Mouse (Mus musculus) limb, embryonic 15.5 days (tissue): Measurements from ENCODE around the gene Mid1. TPM values are rescaled to one million over a fixed set of nuclear protein-coding genes. Genes with fewer than 3 reads are reported as not detected.
"Not testable (repeated sequence)": the region's sequence is repeated elsewhere in the genome, so short reads cannot be mapped to it uniquely, and the experiment has no call there.

Source experiments
- ATAC-seq: fragments of 200-750 bp; cut with Nextera tagmentation; 2 replicates; pipeline ENCODE4 v1.8.0; 2017; ENCODE audit warnings: low read depth, moderate TSS enrichment; ENCODE audit not compliant: insufficient number of reproducible peaks, low FRiP score, low TSS enrichment
- H3K27ac ChIP-seq: fragments of 300-500 bp; sonication (generic); 2 replicates; pipeline ENCODE4 v1.5.1; 2015; ENCODE audit warnings: moderate library complexity, mild to moderate bottlenecking, inconsistent platforms
- H3K27me3 ChIP-seq: fragments of 300-500 bp; sonication (generic); 2 replicates; pipeline ENCODE4 v1.6.1; 2015; ENCODE audit warnings: inconsistent platforms
- H3K36me3 ChIP-seq: fragments of 300-500 bp; sonication (generic); 2 replicates; pipeline ENCODE4 v1.6.1; 2015; ENCODE audit warnings: inconsistent platforms
- H3K4me1 ChIP-seq: fragments of 300-500 bp; sonication (generic); 2 replicates; pipeline ENCODE4 v1.6.1; 2015; ENCODE audit warnings: inconsistent platforms
- H3K4me2 ChIP-seq: fragments of 300-500 bp; sonication (generic); 2 replicates; pipeline ENCODE4 v1.6.1; 2015; ENCODE audit warnings: mild to moderate bottlenecking, inconsistent platforms
- H3K4me3 ChIP-seq: fragments of 300-500 bp; sonication (generic); 2 replicates; pipeline ENCODE4 v1.5.1; 2015; ENCODE audit warnings: mild to moderate bottlenecking, inconsistent platforms
- H3K9ac ChIP-seq: fragments of 300-500 bp; sonication (generic); 2 replicates; pipeline ENCODE4 v1.6.1; 2015; ENCODE audit warnings: inconsistent platforms
- H3K9me3 ChIP-seq: fragments of 300-500 bp; sonication (generic); 2 replicates; pipeline ENCODE4 v1.6.1; 2016; ENCODE audit warnings: inconsistent platforms
- WGBS: fragments of 180-500 bp; shearing (Covaris S2); methylation state at CpG from one replicate; pipeline ENCODE4 v1.1.7; 2015; 5-methylcytosine and 5-hydroxymethylcytosine counted together
- polyA plus RNA-seq: library from polyadenylated mRNA; unstranded; fragments of >200 nt; fragmentation: Nextera tagmentation; extraction: Ambion mirVana; gene quantifications from 2 replicates; pipeline ENCODE4 v1.2.1, GENCODE M21; 2015

Mid1 gene
- polyA plus RNA-seq, 1 experiment from 2014 or later = 9.7 TPM

GRCm38 (mm10) chrX:170000642-170001387, 315.8 kb downstream of the Mid1 start:
- not testable (repeated sequence) for H3K27ac ChIP-seq, ATAC-seq, H3K9me3 ChIP-seq, H3K9ac ChIP-seq, H3K4me2 ChIP-seq, H3K4me1 ChIP-seq, H3K4me3 ChIP-seq, H3K27me3 ChIP-seq, H3K36me3 ChIP-seq
- WGBS = 43% methylated on average over 6 of the region's 6 CpGs

GRCm38 (mm10) chrX:170001388-170001695, 316.3 kb downstream of the Mid1 start:
- ATAC-seq, H3K4me1 ChIP-seq, H3K27me3 ChIP-seq, H3K4me2 ChIP-seq, H3K36me3 ChIP-seq, H3K27ac ChIP-seq, H3K9me3 ChIP-seq, H3K4me3 ChIP-seq, H3K9ac ChIP-seq: not testable (repeated sequence)
- WGBS = 14% methylated on average over 6 of the region's 12 CpGs

- not testable (repeated sequence) for H3K4me3 ChIP-seq, H3K4me2 ChIP-seq, H3K27me3 ChIP-seq, H3K27ac ChIP-seq, H3K36me3 ChIP-seq, H3K4me1 ChIP-seq, ATAC-seq, H3K9me3 ChIP-seq, H3K9ac ChIP-seq
- 50% methylated on average over 16 of the region's 18 CpGs for WGBS
Measured at GRCm38 (mm10) chrX:170002510-170003197, 317.7 kb downstream of the Mid1 start.

GRCm38 (mm10) chrX:170003536-170003935, 318.5 kb downstream of the Mid1 start:
- WGBS = 34% methylated on average over 1 of the region's 1 CpGs
- not testable (repeated sequence) for H3K4me3 ChIP-seq, H3K27ac ChIP-seq, H3K4me1 ChIP-seq, ATAC-seq, H3K36me3 ChIP-seq, H3K4me2 ChIP-seq, H3K9ac ChIP-seq, H3K9me3 ChIP-seq, H3K27me3 ChIP-seq

GRCm38 (mm10) chrX:170004236-170004635, 319.2 kb downstream of the Mid1 start:
- not testable (repeated sequence) for H3K4me3 ChIP-seq, H3K9ac ChIP-seq, H3K36me3 ChIP-seq, ATAC-seq, H3K27ac ChIP-seq, H3K27me3 ChIP-seq, H3K4me2 ChIP-seq, H3K9me3 ChIP-seq, H3K4me1 ChIP-seq
- 46% methylated on average over 2 of the region's 2 CpGs for WGBS

- H3K27me3 ChIP-seq, H3K36me3 ChIP-seq, H3K4me2 ChIP-seq, H3K4me3 ChIP-seq, H3K4me1 ChIP-seq, ATAC-seq, H3K9ac ChIP-seq, H3K27ac ChIP-seq: not testable (repeated sequence)
- 47% methylated on average over 3 of the region's 5 CpGs for WGBS
- peaks cover 12% of the 10 kb centered on the region for H3K9me3 ChIP-seq
Measured at GRCm38 (mm10) chrX:170004793-170005192, 319.8 kb downstream of the Mid1 start.

- WGBS = 19% methylated on average over 13 of the region's 13 CpGs
- H3K27ac ChIP-seq, H3K36me3 ChIP-seq, H3K4me2 ChIP-seq, H3K4me3 ChIP-seq, H3K9ac ChIP-seq, H3K27me3 ChIP-seq, ATAC-seq, H3K4me1 ChIP-seq: not testable (repeated sequence)
- H3K9me3 ChIP-seq = peaks cover 12% of the 10 kb centered on the region
Measured at GRCm38 (mm10) chrX:170005194-170005593, 320.2 kb downstream of the Mid1 start.

- not testable (repeated sequence) for ATAC-seq
Measured at GRCm38 (mm10) chrX:170005695-170006297, 320.8 kb downstream of the Mid1 start.

GRCm38 (mm10) chrX:170006694-170007247, 321.8 kb downstream of the Mid1 start:
- not testable (repeated sequence) for H3K4me1 ChIP-seq, H3K27ac ChIP-seq, H3K4me3 ChIP-seq, H3K9ac ChIP-seq, ATAC-seq, H3K4me2 ChIP-seq, H3K27me3 ChIP-seq
- Histone ChIP-seq H3K9me3 (peaks cover 18% of the 10 kb centered on the region), H3K36me3 (peaks cover 16% of the 10 kb centered on the region)
- WGBS = 49% methylated on average over 3 of the region's 3 CpGs

More at GRCm38 (mm10) chrX:170005695-170006297, 320.8 kb downstream of the Mid1 start:
- H3K36me3 ChIP-seq = peaks cover 11% of the 10 kb centered on the region
- WGBS = 69% methylated on average over 1 of the region's 1 CpGs
- not testable (repeated sequence) for H3K4me1 ChIP-seq, H3K27ac ChIP-seq, H3K4me2 ChIP-seq, H3K27me3 ChIP-seq, H3K9ac ChIP-seq, H3K4me3 ChIP-seq
- peaks cover 16% of the 10 kb centered on the region for H3K9me3 ChIP-seq

GRCm38 (mm10) chrX:170007375-170008178, 322.6 kb downstream of the Mid1 start:
- 53% methylated on average over 2 of the region's 2 CpGs for WGBS
- not testable (repeated sequence) for H3K27ac ChIP-seq, H3K9ac ChIP-seq, ATAC-seq, H3K4me2 ChIP-seq, H3K27me3 ChIP-seq, H3K4me1 ChIP-seq, H3K4me3 ChIP-seq
- H3K36me3 ChIP-seq = peaks cover 16% of the 10 kb centered on the region
- H3K9me3 ChIP-seq = peaks cover 18% of the 10 kb centered on the region

- not testable (repeated sequence) for H3K27me3 ChIP-seq, H3K4me1 ChIP-seq, H3K4me3 ChIP-seq, H3K4me2 ChIP-seq, ATAC-seq, H3K9ac ChIP-seq, H3K27ac ChIP-seq
- peaks cover 16% of the 10 kb centered on the region for H3K36me3 ChIP-seq
- H3K9me3 ChIP-seq = peaks cover 18% of the 10 kb centered on the region
Measured at GRCm38 (mm10) chrX:170008179-170008467, 323.1 kb downstream of the Mid1 start.

GRCm38 (mm10) chrX:170008584-170008983, 323.6 kb downstream of the Mid1 start:
- H3K27ac ChIP-seq, H3K27me3 ChIP-seq, H3K4me2 ChIP-seq, H3K9ac ChIP-seq, H3K4me3 ChIP-seq, H3K4me1 ChIP-seq, ATAC-seq: not testable (repeated sequence)
- WGBS = 31% methylated on average over 3 of the region's 3 CpGs
- peaks cover 18% of the 10 kb centered on the region for H3K9me3 ChIP-seq
- H3K36me3 ChIP-seq = peaks cover 16% of the 10 kb centered on the region
